Mouse (Mus musculus) midbrain, embryonic 11.5 days (tissue): ENCODE results near the gene 1600002K03Rik. TPM values are rescaled to one million over a fixed set of nuclear protein-coding genes. Genes with fewer than 3 reads are reported as not detected.

ENCODE experiments used
- ATAC-seq: fragments of 200-750 bp; cut with Nextera tagmentation; 2 replicates; pipeline ENCODE4 v1.8.0; 2017; ENCODE audit warnings: moderate TSS enrichment, moderate library complexity; ENCODE audit not compliant: low FRiP score
- DNase-seq: peaks from one replicate; pipeline ENCODE4 v3.0.0; 2015; ENCODE audit warnings: low spot score; ENCODE audit errors: missing footprints
- H3K27ac ChIP-seq: fragments of 300-500 bp; sonication (generic); 2 replicates; pipeline ENCODE4 v1.5.1; 2014; ENCODE audit warnings: low read depth, low read length
- H3K27me3 ChIP-seq: fragments of 300-500 bp; sonication (generic); 2 replicates; pipeline ENCODE4 v1.6.1; 2014; ENCODE audit warnings: mild to moderate bottlenecking, low read length, moderate library complexity, mixed read lengths; ENCODE audit not compliant: control insufficient read depth, insufficient read depth
- H3K36me3 ChIP-seq: fragments of 300-500 bp; sonication (generic); 2 replicates; pipeline ENCODE4 v1.6.1; 2014; ENCODE audit warnings: mild to moderate bottlenecking, low read length, moderate library complexity, mixed read lengths; ENCODE audit not compliant: control insufficient read depth, insufficient read depth
- H3K4me1 ChIP-seq: fragments of 300-500 bp; sonication (generic); 2 replicates; pipeline ENCODE4 v1.6.1; 2014; ENCODE audit warnings: low read length; ENCODE audit not compliant: control insufficient read depth, insufficient read depth
- H3K4me2 ChIP-seq: fragments of 300-500 bp; sonication (generic); 2 replicates; pipeline ENCODE4 v1.6.1; 2014; ENCODE audit warnings: mild to moderate bottlenecking, moderate library complexity
- H3K4me3 ChIP-seq: fragments of 300-500 bp; sonication (generic); 2 replicates; pipeline ENCODE4 v1.5.1; 2014; ENCODE audit warnings: low read depth, low read length
- H3K9ac ChIP-seq: fragments of 300-500 bp; sonication (generic); 2 replicates; pipeline ENCODE4 v1.6.1; 2014; ENCODE audit warnings: low read length
- H3K9me3 ChIP-seq: fragments of 300-500 bp; sonication (generic); 2 replicates; pipeline ENCODE4 v1.6.1; 2016; ENCODE audit warnings: low read length; ENCODE audit not compliant: control insufficient read depth
- WGBS: fragments of 180-500 bp; shearing (Covaris S2); extraction: QIAGEN DNeasy Blood & Tissue Kit; methylation state at CpG from one replicate; pipeline ENCODE4 v1.1.7; 2014; 5-methylcytosine and 5-hydroxymethylcytosine counted together
- polyA plus RNA-seq: library from polyadenylated mRNA; unstranded; fragments of >200 nt; fragmentation: Nextera tagmentation; extraction: Ambion mirVana; gene quantifications from 2 replicates; pipeline ENCODE4 v1.2.1, GENCODE M21; 2014

The 1600002K03Rik gene
- polyA plus RNA-seq, 1 experiment from 2014 or later: 8.7 TPM

GRCm38 (mm10) chr10:80139975-80140665 is 32.6 kb upstream of the 1600002K03Rik start:
- H3K4me1 ChIP-seq: peaks cover 34% of the 10 kb centered on the region
- no peaks in the 10 kb centered on the region for H3K9me3 ChIP-seq
- H3K27ac ChIP-seq: no peak overlapping the region
- no peak overlapping the region for H3K4me2 ChIP-seq
- no peak for DNase-seq
- no peak overlapping the region for H3K4me3 ChIP-seq
- WGBS: 73% methylated on average over 11 of the region's 11 CpGs
- no peak overlapping the region for H3K9ac ChIP-seq
- peaks cover 21% of the 10 kb centered on the region for H3K27me3 ChIP-seq
- no peak for ATAC-seq
- 0 out of 2 replicates have a peak, but pooled peaks cover 2% of the 10 kb centered on the region for H3K36me3 ChIP-seq

DNA sequence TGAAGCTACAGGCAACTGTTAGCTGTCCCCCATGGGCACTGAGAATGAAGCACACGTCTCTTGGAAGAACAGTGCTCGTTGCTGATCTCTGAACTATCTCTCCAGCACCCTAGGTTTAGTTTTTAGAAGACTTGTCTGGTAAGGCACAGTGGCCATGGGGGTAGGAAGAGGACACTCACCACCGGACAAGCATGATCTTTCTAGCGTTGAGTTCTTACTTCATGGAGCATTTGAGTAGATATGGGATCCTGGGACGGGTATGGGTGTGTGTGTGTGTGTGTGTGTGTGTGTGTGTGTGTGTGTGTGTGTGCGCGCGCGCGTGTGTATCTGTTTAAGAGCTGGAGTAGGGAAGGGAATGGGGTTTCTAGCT is 32.1 kb upstream of the 1600002K03Rik start, which contains the start of gene Cbarp:
TSS of gene Cbarp (minus strand) at position 170 of the 370 bp plus-strand sequence.
- peak within 1 kb of the TSS; percentile 74 for H3K4me3 ChIP-seq
- no peak for DNase-seq
- ATAC-seq: no peak
- peaks cover 34% of the 10 kb centered on the region for H3K4me1 ChIP-seq
- 0 out of 2 replicates have a peak within 1 kb of the TSS, but pooled peaks have one; percentile 26 for H3K27ac ChIP-seq
- WGBS: 72% methylated on average over 10 of the region's 10 CpGs
- H3K27me3 ChIP-seq: peaks cover 19% of the 10 kb centered on the region
- H3K36me3 ChIP-seq: 0 out of 2 replicates have a peak, but pooled peaks cover 2% of the 10 kb centered on the region
- peak within 1 kb of the TSS; percentile 17 for H3K9ac ChIP-seq
- no peaks in the 10 kb centered on the region for H3K9me3 ChIP-seq
- peak within 1 kb of the TSS; percentile 81 for H3K4me2 ChIP-seq

DNA sequence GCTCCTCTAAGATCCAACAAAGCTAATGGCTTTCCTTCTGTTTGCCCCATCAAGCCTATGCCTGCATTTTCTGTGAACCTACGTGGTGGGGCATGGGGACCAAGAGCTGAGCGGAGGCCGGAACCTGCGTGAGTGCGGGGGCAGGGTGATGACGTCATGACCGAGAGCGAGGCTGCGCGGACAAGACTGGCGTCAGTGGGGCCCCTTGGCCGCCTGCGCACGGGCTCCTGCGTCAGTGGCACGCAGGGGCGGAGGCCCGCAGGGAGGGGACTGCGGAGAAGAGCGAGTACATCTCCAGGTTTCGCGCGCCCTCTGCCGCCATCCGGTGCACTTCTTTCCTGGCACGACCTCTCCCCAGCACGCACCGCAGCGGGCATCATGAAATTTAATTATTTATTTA is 31.5 kb upstream of the 1600002K03Rik start:
- H3K27me3 ChIP-seq: peaks cover 13% of the 10 kb centered on the region
- 0 out of 2 replicates have a peak overlapping the region, but pooled peaks have one; percentile 26 for H3K27ac ChIP-seq
- peaks cover 34% of the 10 kb centered on the region for H3K4me1 ChIP-seq
- peak overlapping the region; percentile 81 for H3K4me2 ChIP-seq
- ATAC-seq: peak; percentile 66
- peak overlapping the region; percentile 17 for H3K9ac ChIP-seq
- H3K9me3 ChIP-seq: no peaks in the 10 kb centered on the region
- under 1% methylated on average over 29 of the region's 29 CpGs for WGBS
- H3K4me3 ChIP-seq: peak overlapping the region; percentile 20
- DNase-seq: peak; percentile 98
- 0 out of 2 replicates have a peak, but pooled peaks cover 2% of the 10 kb centered on the region for H3K36me3 ChIP-seq

DNA sequence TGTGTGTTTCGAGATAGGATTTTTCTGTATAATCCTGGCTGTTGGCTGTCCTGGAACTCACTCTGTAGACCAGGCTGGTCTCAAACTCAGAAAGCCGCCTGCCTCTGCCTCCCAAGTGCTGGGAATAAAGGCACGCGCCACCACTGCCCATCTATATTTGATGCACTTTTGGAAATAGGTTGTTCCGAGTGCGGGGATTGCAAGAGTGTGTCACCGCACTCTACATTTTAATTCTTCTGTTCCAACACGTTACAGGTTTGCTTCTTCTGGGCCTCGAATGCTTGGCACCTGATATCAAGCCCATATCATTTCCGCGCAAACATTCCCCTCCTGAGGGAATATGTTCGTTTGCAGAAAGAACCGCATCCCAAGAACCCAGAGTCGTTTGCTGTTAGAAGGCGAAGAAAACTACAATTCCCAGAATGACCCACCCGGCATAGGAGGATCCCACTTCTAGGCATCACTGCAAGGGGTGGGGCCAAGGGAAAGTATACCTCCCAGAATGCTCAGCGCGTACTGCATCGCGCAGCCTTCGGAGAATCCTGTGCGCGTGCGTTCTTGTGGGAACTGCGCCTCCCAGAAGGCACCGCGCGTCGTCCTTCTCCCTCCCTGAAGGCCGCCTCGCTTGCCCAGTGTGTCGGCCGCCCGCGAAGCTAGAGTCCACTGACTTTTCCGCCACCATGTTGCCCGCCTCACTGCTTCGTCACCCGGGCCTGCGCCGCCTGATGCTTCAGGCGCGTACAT is 30.8 kb upstream of the 1600002K03Rik start:
- H3K4me3 ChIP-seq: peak overlapping the region; percentile 64
- H3K9ac ChIP-seq: peak overlapping the region; percentile 77
- 2% methylated on average over 43 of the region's 43 CpGs for WGBS
- 0 out of 2 replicates have a peak, but pooled peaks cover 2% of the 10 kb centered on the region for H3K36me3 ChIP-seq
- peaks cover 6% of the 10 kb centered on the region for H3K27me3 ChIP-seq
- peak; percentile 82 for ATAC-seq
- H3K9me3 ChIP-seq: no peaks in the 10 kb centered on the region
- peak; percentile 99 for DNase-seq
- H3K27ac ChIP-seq: peak overlapping the region; percentile 28; the same call in 1 of the 2 replicates
- H3K4me2 ChIP-seq: peak overlapping the region; percentile 81
- peaks cover 32% of the 10 kb centered on the region for H3K4me1 ChIP-seq

DNA sequence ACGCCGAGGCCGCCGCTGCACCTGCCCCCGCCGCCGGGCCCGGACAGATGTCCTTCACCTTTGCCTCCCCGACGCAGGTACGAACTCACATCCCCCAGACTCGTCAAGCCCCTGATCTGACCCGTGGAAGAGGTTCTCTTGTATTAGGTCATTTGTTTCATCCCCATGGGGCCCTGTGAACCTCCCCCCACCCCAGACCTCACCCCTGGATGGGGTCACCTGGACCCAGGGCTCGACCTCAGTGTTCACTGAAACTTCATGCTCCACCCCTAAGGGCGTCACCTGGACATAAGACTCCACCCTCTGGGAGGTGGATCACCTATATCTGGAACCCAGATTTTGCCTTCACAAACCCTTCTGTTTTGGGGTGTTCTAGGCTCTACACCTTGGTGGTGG is 30.2 kb upstream of the 1600002K03Rik start:
- peaks cover 2% of the 10 kb centered on the region for H3K27me3 ChIP-seq
- H3K27ac ChIP-seq: peak overlapping the region; percentile 28; the same call in 1 of the 2 replicates
- DNase-seq (no peak), ATAC-seq (peak; percentile 20; the same call in 1 of the 2 replicates)
- peak overlapping the region; percentile 64 for H3K4me3 ChIP-seq
- under 1% methylated on average over 13 of the region's 15 CpGs for WGBS
- peak overlapping the region; percentile 77 for H3K9ac ChIP-seq
- H3K4me2 ChIP-seq: peak overlapping the region; percentile 81
- H3K4me1 ChIP-seq: peaks cover 28% of the 10 kb centered on the region
- 0 out of 2 replicates have a peak, but pooled peaks cover 2% of the 10 kb centered on the region for H3K36me3 ChIP-seq
- H3K9me3 ChIP-seq: no peaks in the 10 kb centered on the region

DNA sequence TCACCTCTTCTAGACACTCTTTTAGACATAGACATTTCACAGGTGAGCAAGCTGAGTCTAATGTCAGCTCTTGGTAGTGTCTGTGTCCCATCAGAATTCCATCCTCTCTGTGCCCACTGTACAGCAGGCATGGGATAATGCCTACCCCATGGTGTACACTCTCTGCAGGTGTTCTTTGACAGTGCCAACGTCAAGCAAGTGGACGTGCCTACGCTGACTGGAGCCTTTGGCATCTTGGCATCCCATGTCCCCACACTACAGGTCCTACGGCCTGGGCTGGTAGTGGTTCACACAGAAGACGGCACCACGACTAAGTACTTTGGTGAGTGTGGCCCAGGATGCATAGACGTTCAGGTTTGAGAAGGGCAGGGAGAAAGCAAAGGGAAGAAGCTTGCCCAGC is 29.1 kb upstream of the 1600002K03Rik start:
- Histone ChIP-seq H3K9me3 (no peaks in the 10 kb centered on the region), H3K4me3 (no peak overlapping the region), H3K27ac (no peak overlapping the region), H3K36me3 (0 out of 2 replicates have a peak, but pooled peaks cover 2% of the 10 kb centered on the region), H3K9ac (no peak overlapping the region), H3K4me2 (no peak overlapping the region), H3K27me3 (peaks cover 2% of the 10 kb centered on the region), H3K4me1 (peaks cover 22% of the 10 kb centered on the region)
- no peak for DNase-seq
- WGBS: 94% methylated on average over 7 of the region's 7 CpGs
- ATAC-seq: no peak

DNA sequence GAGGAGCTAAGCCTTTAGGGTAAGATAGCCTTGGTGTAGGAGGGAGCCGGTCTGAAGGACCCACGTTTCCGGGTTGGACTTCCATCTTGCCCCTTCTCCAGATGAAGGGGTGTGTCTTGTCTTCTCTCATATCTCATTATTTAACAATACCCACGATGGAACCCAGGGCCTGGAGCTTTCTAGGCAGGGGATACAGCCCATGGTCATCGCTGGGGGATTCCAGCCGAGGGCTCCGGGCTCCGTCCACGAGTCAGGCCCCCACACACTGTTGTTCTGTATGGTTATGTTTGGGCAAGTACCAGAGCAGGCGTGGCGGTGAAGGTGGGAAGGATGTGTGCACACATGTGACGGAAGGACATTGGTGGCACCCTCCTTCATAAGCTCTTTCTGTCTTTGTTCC is 28.6 kb upstream of the 1600002K03Rik start:
- no peak overlapping the region for H3K27ac ChIP-seq
- 0 out of 2 replicates have a peak, but pooled peaks cover 2% of the 10 kb centered on the region for H3K36me3 ChIP-seq
- 94% methylated on average over 12 of the region's 12 CpGs for WGBS
- DNase-seq (no peak), ATAC-seq (no peak)
- H3K27me3 ChIP-seq: peaks cover 2% of the 10 kb centered on the region
- H3K4me1 ChIP-seq: peaks cover 21% of the 10 kb centered on the region
- H3K9ac ChIP-seq: no peak overlapping the region
- no peak overlapping the region for H3K4me3 ChIP-seq
- no peak overlapping the region for H3K4me2 ChIP-seq
- no peaks in the 10 kb centered on the region for H3K9me3 ChIP-seq

DNA sequence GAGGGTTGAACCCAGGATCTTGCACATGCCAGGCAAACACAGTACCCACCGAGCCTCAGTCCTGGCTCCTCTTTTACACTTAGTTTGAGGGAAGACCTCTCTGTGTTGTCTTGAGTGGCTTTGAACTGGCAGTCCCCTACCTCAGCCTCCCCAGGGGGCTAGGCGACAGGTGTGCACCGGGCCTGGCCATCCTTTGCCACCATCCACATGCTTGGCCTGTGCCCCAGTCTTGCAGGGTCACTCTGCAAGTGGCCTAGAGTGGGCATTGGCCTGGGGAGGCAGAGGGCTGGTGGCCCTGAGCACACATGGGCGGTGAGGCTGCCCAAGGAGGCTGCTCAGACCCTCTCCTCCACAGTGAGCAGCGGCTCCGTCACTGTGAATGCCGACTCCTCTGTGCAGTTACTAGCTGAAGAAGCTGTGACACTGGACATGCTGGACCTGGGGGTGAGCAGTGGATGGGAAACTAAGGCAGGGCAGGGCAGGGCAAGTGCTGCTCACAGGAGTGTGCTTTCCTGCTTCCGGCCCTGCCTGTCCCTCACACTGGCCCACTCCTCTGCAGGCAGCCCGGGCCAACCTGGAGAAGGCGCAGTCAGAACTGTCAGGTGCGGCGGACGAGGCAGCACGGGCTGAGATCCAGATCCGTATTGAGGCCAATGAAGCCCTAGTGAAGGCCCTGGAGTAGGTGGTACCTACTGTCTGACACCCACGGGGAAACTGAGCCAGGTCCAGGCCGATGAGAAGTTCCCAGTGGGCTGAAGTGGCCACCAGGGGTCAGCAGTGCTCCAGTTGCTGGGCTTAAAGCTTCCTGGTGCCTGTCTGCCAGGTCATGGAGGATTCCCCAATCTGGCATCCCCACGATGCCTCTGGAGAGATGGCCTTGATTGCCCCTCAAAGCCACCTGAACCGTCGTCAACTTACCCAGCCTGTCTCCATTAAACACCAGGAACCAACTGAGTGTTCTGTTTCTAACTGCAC is 27.6 kb upstream of the 1600002K03Rik start:
- no peak overlapping the region for H3K27ac ChIP-seq
- no peak for ATAC-seq
- no peak overlapping the region for H3K4me3 ChIP-seq
- no peaks in the 10 kb centered on the region for H3K27me3 ChIP-seq
- 0 out of 2 replicates have a peak, but pooled peaks cover 2% of the 10 kb centered on the region for H3K36me3 ChIP-seq
- H3K4me1 ChIP-seq: peaks cover 17% of the 10 kb centered on the region
- no peaks in the 10 kb centered on the region for H3K9me3 ChIP-seq
- no peak overlapping the region for H3K9ac ChIP-seq
- peak; percentile 98 for DNase-seq
- H3K4me2 ChIP-seq: no peak overlapping the region
- 75% methylated on average over 20 of the region's 20 CpGs for WGBS
